Mouse (Mus musculus) hindbrain, embryonic 11.5 days (tissue): ENCODE data around the gene Mpped1. TPM values are rescaled to one million over a fixed set of nuclear protein-coding genes. Genes with fewer than 3 reads are reported as not detected.

Experiments
- ATAC-seq: fragments of 200-750 bp; cut with Nextera tagmentation; 2 replicates; pipeline ENCODE4 v1.8.0; 2017; ENCODE audit warnings: mild to moderate bottlenecking, moderate TSS enrichment, moderate library complexity; ENCODE audit not compliant: low FRiP score
- DNase-seq: peaks from one replicate; pipeline ENCODE4 v3.0.0-alpha.2; 2015; ENCODE audit warnings: low spot score
- H3K27ac ChIP-seq: fragments of 300-500 bp; sonication (generic); 2 replicates; pipeline ENCODE4 v1.5.1; 2014; ENCODE audit warnings: mild to moderate bottlenecking, low read depth, low read length
- H3K27me3 ChIP-seq: fragments of 300-500 bp; sonication (generic); 2 replicates; pipeline ENCODE4 v1.6.1; 2014; ENCODE audit warnings: mild to moderate bottlenecking, low read length, moderate library complexity, mixed read lengths; ENCODE audit not compliant: control insufficient read depth, insufficient read depth
- H3K36me3 ChIP-seq: fragments of 300-500 bp; sonication (generic); 2 replicates; pipeline ENCODE4 v1.6.1; 2014; ENCODE audit warnings: mild to moderate bottlenecking, low read length, moderate library complexity, mixed read lengths; ENCODE audit not compliant: control insufficient read depth, insufficient read depth
- H3K4me1 ChIP-seq: fragments of 300-500 bp; sonication (generic); replicated peaks from 2 replicates; pipeline ENCODE4 v1.6.1; 2014; ENCODE audit warnings: low read length, mixed read lengths; ENCODE audit not compliant: control insufficient read depth, insufficient read depth
- H3K4me2 ChIP-seq: fragments of 300-500 bp; sonication (generic); replicated peaks from 2 replicates; pipeline ENCODE4 v1.6.1; 2014; ENCODE audit warnings: mild to moderate bottlenecking, low read depth, low read length
- H3K4me3 ChIP-seq: fragments of 300-500 bp; sonication (generic); 2 replicates; pipeline ENCODE4 v1.5.1; 2014; ENCODE audit warnings: low read depth, low read length
- H3K9ac ChIP-seq: fragments of 300-500 bp; sonication (generic); 2 replicates; pipeline ENCODE4 v1.6.1; 2014; ENCODE audit warnings: low read depth, low read length
- H3K9me3 ChIP-seq: fragments of 300-500 bp; sonication (generic); 2 replicates; pipeline ENCODE4 v1.6.1; 2016; ENCODE audit warnings: low read length; ENCODE audit not compliant: control insufficient read depth
- WGBS: fragments of 180-500 bp; shearing (Covaris S2); extraction: QIAGEN DNeasy Blood & Tissue Kit; methylation state at CpG from one replicate; pipeline ENCODE4 v1.1.7; 2014; 5-methylcytosine and 5-hydroxymethylcytosine counted together
- polyA plus RNA-seq: library from polyadenylated mRNA; unstranded; fragments of >200 nt; fragmentation: Nextera tagmentation; extraction: Ambion mirVana; gene quantifications from 2 replicates; pipeline ENCODE4 v1.2.1, GENCODE M21; 2014

The Mpped1 gene
- polyA plus RNA-seq, 1 experiment from 2014 or later, result 4.2 TPM

DNA sequence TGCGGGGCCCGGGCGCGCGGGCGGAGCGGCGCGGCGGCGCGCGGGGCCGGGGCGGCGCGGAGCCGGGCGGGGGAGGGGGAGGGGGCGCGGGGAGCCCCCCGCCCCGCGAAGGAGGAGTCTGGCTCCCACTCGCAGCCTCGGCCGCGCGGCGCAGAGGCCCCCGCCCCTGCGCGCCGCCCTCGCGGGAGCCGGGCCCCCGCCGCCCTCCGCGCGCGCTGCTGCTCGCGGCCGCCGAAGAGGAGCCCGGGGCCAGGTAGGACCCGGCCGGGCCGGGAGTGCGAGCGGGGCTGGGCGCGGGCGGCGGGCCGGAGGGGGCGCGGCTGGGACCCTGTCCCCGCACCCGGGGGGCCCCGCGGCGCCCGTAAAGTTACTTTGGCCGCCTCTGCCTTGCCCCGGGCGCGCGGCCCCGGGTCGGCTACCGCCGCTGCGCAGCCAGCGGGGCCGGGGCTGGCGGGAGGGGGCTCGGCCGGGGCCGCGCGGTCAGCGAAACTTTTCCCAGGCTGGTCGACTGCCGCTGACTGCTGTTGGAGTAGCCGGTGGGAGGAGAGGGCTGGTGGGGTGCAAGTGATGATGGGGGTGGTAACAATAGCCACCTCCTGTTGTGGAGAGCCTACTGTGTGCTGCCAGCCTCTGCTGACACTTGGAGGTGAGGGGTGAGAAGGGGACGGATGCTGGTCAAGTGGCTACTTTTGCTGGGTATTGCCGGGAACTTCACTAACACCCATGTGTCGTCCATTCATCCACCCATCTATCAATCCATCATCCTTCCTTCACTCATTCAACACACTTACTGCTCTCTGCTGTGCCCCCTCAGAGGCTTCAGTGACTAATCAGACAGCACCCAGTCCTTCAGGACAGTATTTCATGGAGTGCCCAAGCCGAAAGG is 831 bp downstream of the Mpped1 start:
- DNase-seq, result peak; percentile 50
- Histone ChIP-seq H3K9ac (peak overlapping the region; percentile 71), H3K4me2 (peak overlapping the region; percentile 92), H3K27ac (no peak overlapping the region), H3K4me3 (peak overlapping the region; percentile 57), H3K9me3 (no peaks in the 10 kb centered on the region), H3K27me3 (peaks cover 16% of the 10 kb centered on the region), H3K36me3 (no peaks in the 10 kb centered on the region), H3K4me1 (no peaks in the 10 kb centered on the region; the same call in 1 of the 2 replicates)
- ATAC-seq, result no peak
- WGBS, result 11% methylated on average over 8 of the region's 92 CpGs

DNA sequence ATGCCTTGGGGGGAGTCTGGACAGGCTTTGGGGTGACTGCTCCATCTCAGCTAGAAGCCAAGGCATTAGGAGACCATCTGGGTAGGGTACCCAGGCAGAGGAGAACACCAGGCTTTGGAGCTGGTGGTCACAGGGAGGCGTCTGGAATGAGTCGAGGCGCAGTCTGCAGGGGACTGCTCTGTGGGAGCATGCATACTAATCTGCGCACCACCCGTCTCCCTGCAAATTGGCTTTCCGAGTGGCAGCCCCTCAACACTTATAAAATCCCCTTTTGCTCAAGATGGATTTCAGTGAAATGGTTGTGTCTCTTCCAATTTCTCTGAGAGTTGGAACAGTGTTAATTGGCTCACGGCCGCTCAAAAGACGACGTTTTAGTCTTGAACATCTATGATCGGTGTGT is 2.0 kb downstream of the Mpped1 start:
- no peak overlapping the region for H3K4me3 ChIP-seq
- 80% methylated on average over 11 of the region's 11 CpGs for WGBS
- no peaks in the 10 kb centered on the region; the same call in 1 of the 2 replicates for H3K4me1 ChIP-seq
- no peaks in the 10 kb centered on the region for H3K9me3 ChIP-seq
- H3K4me2 ChIP-seq, result no peak overlapping the region
- H3K27ac ChIP-seq, result no peak overlapping the region
- H3K9ac ChIP-seq, result no peak overlapping the region
- ATAC-seq, result no peak
- H3K27me3 ChIP-seq, result peaks cover 16% of the 10 kb centered on the region
- no peaks in the 10 kb centered on the region for H3K36me3 ChIP-seq
- no peak for DNase-seq

DNA sequence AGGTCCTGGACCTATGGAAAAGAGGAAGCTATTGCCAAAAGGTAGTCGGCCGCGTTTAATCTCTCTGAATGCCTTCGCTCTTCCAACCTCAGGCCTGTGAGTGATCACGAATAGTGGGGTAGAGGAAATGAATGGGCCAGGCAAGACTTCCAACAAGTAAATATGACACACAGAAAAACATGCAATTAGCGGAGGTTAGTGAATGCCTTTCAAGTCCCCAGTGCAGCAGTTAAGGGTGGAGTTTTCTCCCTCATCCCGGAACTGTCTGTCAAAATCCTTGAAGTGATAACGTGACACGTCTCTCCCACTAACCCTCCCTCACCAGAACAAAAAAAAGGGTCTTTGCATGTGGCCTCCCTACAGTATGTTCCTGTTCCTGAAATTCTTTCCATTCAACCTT is 3.0 kb downstream of the Mpped1 start:
- no peaks in the 10 kb centered on the region for H3K9me3 ChIP-seq
- H3K27ac ChIP-seq, result no peak overlapping the region
- H3K4me3 ChIP-seq, result no peak overlapping the region
- H3K27me3 ChIP-seq, result peaks cover 16% of the 10 kb centered on the region
- no peak for DNase-seq
- no peak for ATAC-seq
- no peaks in the 10 kb centered on the region; the same call in 1 of the 2 replicates for H3K4me1 ChIP-seq
- no peak overlapping the region for H3K4me2 ChIP-seq
- 63% methylated on average over 9 of the region's 9 CpGs for WGBS
- H3K9ac ChIP-seq, result no peak overlapping the region
- no peaks in the 10 kb centered on the region for H3K36me3 ChIP-seq

DNA sequence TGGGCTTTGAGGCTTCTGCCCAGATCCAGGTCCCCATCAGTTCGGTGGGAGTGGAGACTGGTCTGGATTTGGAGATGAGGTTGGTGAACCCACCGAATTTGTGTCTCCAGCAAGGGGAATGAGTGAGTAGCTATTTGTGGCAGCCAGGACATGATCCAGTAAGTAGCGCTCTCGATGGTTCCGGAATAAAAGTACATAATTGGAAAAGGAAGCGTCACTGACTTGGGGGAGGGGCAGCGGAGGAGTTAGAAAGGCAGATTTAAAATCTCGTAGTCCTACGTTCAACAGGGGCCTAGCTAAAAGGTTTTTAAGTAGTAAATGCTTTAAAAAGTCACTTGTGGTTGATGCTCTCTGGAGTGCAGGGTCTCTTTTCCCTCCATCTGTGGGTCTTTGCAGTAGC is 5.5 kb downstream of the Mpped1 start:
- 83% methylated on average over 9 of the region's 9 CpGs for WGBS
- H3K36me3 ChIP-seq, result no peaks in the 10 kb centered on the region

DNA sequence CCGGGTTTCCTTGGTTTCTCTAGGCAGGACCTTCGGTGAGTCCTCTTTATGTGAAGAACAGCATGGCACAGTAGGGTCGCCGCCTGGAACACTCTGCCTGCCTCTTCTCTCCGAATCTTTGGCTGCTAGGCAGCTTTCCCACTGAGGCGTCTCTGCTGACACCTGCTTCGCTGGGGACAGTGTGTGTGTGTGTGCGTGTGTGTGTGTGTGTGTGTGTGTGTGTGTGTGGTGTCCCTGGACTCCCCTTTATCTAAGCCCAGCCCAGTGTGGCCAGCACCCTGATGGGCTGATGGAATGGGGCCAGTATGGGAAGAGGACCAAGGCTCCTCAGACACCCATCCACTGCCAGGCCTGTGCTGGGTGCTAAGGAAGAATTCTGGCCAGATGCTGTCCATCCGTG is 9.8 kb downstream of the Mpped1 start:
- no peaks in the 10 kb centered on the region for H3K36me3 ChIP-seq
- H3K4me2 ChIP-seq, result no peak overlapping the region
- DNase-seq (no peak), ATAC-seq (no peak)
- H3K27me3 ChIP-seq, result no peaks in the 10 kb centered on the region
- no peaks in the 10 kb centered on the region for H3K4me1 ChIP-seq
- H3K27ac ChIP-seq, result no peak overlapping the region
- H3K9ac ChIP-seq, result no peak overlapping the region
- no peaks in the 10 kb centered on the region for H3K9me3 ChIP-seq
- H3K4me3 ChIP-seq, result no peak overlapping the region
- 70% methylated on average over 9 of the region's 9 CpGs for WGBS

More for the DNA sequence above, 5.5 kb downstream of the Mpped1 start:
- Histone ChIP-seq H3K4me3 (no peak overlapping the region), H3K27me3 (peaks cover 5% of the 10 kb centered on the region; the same call in 1 of the 2 replicates), H3K4me1 (no peaks in the 10 kb centered on the region; the same call in 1 of the 2 replicates), H3K9ac (no peak overlapping the region), H3K9me3 (no peaks in the 10 kb centered on the region), H3K27ac (no peak overlapping the region), H3K4me2 (no peak overlapping the region)
- ATAC-seq, result no peak
- no peak for DNase-seq

DNA sequence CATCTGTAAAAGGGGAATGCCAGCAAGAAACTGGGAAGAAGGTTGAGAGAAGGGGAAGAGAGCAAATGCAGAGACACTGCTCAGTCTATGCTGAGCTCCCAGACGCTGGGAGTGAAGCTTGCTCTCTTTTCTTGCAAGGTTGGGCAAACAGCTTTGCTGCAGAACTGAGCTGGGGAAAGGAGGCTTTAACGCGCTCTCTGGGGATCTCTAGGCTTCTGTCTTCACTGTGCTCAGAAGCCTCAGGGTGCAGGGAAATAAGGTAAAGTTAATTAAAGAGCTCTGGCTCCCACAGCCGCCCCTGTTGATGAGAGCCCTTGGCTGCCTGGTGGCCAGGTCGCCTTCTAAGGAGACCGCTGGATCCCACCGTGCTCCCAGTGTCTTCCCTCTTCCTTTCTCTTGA is 17.7 kb downstream of the Mpped1 start:
- no peak overlapping the region for H3K27ac ChIP-seq
- no peaks in the 10 kb centered on the region for H3K9me3 ChIP-seq
- DNase-seq (no peak), ATAC-seq (no peak)
- no peaks in the 10 kb centered on the region; the same call in 1 of the 2 replicates for H3K4me1 ChIP-seq
- H3K9ac ChIP-seq, result no peak overlapping the region
- no peaks in the 10 kb centered on the region for H3K27me3 ChIP-seq
- no peak overlapping the region for H3K4me3 ChIP-seq
- H3K36me3 ChIP-seq, result no peaks in the 10 kb centered on the region
- 78% methylated on average over 7 of the region's 7 CpGs for WGBS
- H3K4me2 ChIP-seq, result no peak overlapping the region

DNA sequence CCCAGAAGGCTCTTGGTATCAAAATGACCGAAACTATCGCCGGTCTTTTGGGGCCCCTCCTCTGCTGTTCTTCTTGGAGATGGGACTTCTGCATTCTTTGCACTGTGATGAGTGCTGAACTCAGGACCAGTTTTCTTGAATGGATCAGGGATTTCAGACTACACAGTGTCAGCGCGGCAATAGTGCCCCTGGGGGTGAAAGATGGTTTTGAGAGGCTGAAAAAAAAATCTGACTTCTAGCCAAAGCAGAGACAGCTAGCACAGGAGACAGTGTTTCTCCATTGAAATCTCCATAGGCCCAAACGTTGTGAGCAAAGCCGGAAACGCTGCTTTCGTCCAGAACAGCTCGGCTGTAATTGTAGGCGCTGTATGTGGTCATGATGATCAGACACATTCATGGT is 19.7 kb downstream of the Mpped1 start:
- no peak overlapping the region for H3K27ac ChIP-seq
- ATAC-seq, result no peak
- H3K9me3 ChIP-seq, result no peaks in the 10 kb centered on the region
- no peak for DNase-seq
- no peaks in the 10 kb centered on the region for H3K36me3 ChIP-seq
- no peak overlapping the region for H3K9ac ChIP-seq
- 86% methylated on average over 11 of the region's 11 CpGs for WGBS
- H3K4me2 ChIP-seq, result no peak overlapping the region
- no peaks in the 10 kb centered on the region for H3K27me3 ChIP-seq
- no peak overlapping the region for H3K4me3 ChIP-seq
- no peaks in the 10 kb centered on the region; the same call in 1 of the 2 replicates for H3K4me1 ChIP-seq

DNA sequence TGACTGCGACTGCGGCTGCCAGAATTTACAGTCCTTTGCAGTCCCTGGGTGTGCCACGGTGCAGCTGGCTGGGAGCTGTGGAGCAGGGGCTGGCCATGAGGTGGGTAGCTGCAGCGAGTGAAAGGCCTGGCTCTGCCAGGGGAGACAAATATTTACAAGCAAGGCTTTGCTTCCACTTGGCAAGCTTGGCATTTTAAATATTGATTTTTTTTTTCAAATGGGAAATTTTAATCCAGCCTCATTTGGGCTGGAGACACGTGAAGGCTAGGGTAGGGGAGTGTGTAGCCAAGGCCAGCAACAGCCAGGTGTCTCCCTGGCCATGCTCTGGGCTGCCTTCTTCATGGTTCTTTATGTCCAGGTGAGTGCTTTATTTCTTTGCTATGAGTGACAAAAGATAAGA is 21.7 kb downstream of the Mpped1 start:
- no peak overlapping the region for H3K9ac ChIP-seq
- H3K36me3 ChIP-seq, result no peaks in the 10 kb centered on the region
- no peak for ATAC-seq
- no peak overlapping the region for H3K27ac ChIP-seq
- H3K9me3 ChIP-seq, result no peaks in the 10 kb centered on the region
- no peak overlapping the region for H3K4me3 ChIP-seq
- 75% methylated on average over 5 of the region's 5 CpGs for WGBS
- DNase-seq, result no peak
- no peaks in the 10 kb centered on the region; the same call in 1 of the 2 replicates for H3K4me1 ChIP-seq
- no peak overlapping the region for H3K4me2 ChIP-seq
- no peaks in the 10 kb centered on the region for H3K27me3 ChIP-seq

DNA sequence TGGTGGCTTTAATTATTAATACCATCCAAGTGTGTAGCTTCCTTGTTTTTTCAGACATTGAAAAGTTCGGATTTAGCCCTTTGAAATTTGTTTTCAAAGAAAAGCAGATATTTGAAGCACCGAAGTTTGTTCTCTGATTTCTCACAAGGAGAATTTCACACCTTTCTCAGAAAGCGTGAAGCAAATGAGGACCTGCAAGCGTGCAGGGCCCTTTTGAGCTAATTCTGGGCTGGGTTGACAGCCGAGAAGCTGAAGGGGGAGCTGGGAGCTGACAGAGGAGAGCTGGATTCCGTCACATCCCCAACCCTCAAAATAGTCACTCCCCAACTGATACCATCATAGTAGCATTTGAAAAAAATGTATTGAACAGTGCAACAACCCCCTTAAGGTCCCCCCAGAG is 34.8 kb downstream of the Mpped1 start:
- ATAC-seq (no peak), DNase-seq (no peak)
- no peak overlapping the region for H3K4me2 ChIP-seq
- H3K9me3 ChIP-seq, result no peaks in the 10 kb centered on the region
- H3K36me3 ChIP-seq, result no peaks in the 10 kb centered on the region
- H3K27me3 ChIP-seq, result no peaks in the 10 kb centered on the region
- H3K27ac ChIP-seq, result no peak overlapping the region
- 84% methylated on average over 6 of the region's 6 CpGs for WGBS
- H3K4me3 ChIP-seq, result no peak overlapping the region
- no peak overlapping the region for H3K9ac ChIP-seq
- H3K4me1 ChIP-seq, result no peaks in the 10 kb centered on the region
